Mouse (Mus musculus) brain, adult 2 months (tissue): ENCODE measurements around the gene Gm42715.
A peak's percentile ranks its signal among the peaks of the same experiment; 100 is the strongest.
"Not testable (repeated sequence)": the region's sequence is repeated elsewhere in the genome, so short reads cannot be mapped to it uniquely, and the experiment has no call there.

Source experiments
- DNase-seq: peaks from one replicate; pipeline ENCODE4 v3.0.0; 2011; ENCODE audit warnings: low read depth, low spot score

Gm42715 gene

DNA sequence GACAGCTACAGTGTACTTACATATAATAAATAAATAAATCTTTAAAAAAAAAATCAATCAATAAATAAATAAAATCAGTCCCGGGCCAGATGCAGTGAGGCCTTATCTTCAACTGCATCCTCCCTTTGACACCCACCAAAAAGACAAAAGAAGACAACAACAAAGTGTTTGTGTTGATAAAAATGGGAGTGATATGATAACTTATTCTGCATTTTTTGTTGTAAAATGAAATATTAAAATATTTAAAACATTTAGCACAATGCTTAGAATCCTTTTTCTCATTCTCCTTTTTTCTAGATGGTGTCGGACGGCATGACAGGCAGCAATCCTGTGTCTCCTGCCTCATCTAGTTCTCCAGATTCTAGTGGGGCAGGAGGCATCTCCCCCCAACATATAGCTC, at the start of gene Gm42715:
Gene Gm42715 (plus strand): TSS at position 301 of the 400 bp plus-strand sequence.
- no peak for DNase-seq

- DNase-seq = peak; percentile 66
Observed at GRCm38 (mm10) chr7:127470011-127470715, 49.2 kb upstream of the Gm42715 start.

- peak; percentile 100 for DNase-seq
Observed at GRCm38 (mm10) chr7:127470743-127471645, 48.4 kb upstream of the Gm42715 start.

GRCm38 (mm10) chr7:127471646-127472010, 47.8 kb upstream of the Gm42715 start:
- no peak for DNase-seq

GRCm38 (mm10) chr7:127472060-127472459, 47.3 kb upstream of the Gm42715 start:
- DNase-seq = peak; percentile 35

GRCm38 (mm10) chr7:127473705-127474104, 45.7 kb upstream of the Gm42715 start:
- DNase-seq = no peak

DNA sequence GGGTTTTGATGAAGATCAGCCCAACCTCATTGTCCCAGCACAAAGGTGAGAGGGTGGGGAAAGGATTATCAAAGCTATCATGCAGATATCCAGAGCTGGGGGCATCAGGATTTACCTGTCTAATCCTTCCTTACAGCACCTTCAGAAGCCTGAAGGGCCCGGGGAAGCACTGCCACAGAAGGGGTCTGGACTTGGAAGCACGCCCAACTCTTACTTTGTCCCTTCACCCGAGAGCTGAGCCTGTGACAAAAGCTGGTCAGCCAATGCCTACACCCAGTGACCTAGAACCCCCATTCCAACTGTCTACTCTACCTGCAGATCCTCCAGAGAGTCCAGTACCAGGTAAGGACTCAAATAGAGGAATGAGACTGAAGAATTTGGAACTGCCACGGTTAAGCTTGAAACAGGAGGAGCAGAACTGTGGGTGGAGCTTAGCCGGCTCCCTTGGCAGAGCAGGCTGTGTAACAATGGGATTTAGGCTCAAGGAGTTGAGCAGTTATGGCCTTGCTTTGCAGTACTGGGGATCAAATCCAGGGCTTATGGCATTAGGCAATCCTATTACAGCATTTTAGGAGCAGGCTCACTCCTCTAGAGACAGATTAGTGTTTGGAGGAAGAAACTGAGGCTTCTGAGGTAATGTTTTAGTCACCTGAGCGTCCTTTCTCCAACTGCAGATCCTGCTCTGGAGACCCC, 44.9 kb upstream of the Gm42715 start:
- no peak for DNase-seq

DNA sequence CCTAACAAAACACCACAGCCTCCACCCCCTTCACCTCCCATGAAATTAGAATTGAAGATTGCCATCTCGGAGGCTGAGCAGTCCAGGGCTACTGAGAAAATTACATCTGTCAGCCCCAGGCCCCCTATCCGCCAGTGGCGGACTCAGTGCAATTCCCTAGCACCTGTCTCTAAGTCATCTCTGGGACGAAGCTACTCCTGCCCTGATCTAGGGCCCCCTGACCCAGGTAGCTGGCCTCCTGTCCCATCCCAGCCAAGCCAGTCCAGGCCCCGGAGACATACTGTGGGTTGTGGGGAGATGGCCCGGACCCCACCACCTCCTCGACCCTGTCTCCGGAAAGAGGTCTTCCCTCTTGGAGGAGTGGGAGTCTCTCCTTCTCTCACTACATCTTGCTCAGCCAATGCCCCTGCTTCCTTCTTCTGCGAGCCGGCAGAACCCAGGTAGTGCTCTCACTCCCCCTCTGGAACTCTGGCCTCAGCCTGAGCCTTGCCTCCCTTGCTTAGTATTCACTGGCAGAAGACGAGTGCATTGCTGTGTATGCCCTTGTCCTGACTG, 44.1 kb upstream of the Gm42715 start:
- no peak for DNase-seq

GRCm38 (mm10) chr7:127476336-127476735, 43.0 kb upstream of the Gm42715 start:
- no peak for DNase-seq

DNA sequence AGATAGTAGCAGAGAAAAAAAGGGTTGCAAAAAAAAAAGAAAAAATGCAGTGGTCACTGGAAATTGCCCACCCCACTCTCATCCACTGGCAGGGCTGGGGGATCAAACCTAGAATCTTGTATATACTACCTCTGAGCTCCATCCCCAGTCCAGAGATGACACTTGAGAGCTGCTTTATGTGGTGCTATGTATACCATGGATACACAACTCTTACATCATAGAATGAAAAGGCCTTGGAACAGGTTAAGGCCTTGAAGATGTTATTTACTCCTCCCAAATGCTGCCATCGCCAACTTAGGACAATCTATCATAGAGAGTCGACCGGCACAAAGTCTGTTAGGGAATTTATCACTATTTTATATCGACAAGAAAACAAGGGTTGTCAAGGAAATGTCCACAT, 42.5 kb upstream of the Gm42715 start:
- no peak for DNase-seq

- DNase-seq = peak; percentile 100
Observed at GRCm38 (mm10) chr7:127477687-127478634, 41.4 kb upstream of the Gm42715 start.

DNA sequence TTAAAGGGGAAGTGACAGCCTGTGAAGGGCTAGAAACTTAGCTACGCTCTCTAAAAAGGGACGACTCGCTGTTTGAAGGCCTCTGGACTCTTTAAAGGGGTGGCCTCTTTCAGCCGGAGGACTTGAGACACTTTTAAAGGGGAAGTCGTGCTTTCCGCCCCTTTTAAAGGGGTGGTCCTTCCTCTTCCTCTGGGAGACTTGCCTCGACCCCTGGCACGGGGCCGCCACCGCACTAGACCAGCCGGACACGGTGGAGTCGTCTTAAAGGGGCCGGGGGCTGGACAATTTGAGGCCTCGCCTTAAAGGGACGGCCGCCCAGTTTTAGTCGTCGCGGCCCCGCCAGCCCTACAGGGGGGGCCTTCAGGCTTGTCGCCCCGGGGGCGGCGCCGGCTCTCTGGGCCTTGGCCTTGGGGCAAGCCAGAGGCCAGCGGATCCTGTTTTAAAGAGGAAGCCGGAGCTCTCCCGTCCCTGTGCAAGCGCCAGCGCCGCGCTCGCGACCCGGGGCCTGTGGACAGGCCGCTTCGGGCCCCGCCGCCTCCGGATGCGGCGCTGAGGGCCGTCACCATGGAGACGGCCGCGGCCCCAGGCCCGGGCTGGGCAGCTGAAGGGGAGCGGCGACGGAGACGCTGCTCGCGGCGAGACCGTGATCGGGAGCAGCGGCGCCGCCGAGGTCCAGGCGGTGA, 40.6 kb upstream of the Gm42715 start, which contains the start of gene Fbrs:
Gene Fbrs (plus strand): TSS at position 565 of the 683 bp plus-strand sequence.
- DNase-seq = peak; percentile 99

GRCm38 (mm10) chr7:127479318-127480225, 39.8 kb upstream of the Gm42715 start:
- peak; percentile 35 for DNase-seq

DNA sequence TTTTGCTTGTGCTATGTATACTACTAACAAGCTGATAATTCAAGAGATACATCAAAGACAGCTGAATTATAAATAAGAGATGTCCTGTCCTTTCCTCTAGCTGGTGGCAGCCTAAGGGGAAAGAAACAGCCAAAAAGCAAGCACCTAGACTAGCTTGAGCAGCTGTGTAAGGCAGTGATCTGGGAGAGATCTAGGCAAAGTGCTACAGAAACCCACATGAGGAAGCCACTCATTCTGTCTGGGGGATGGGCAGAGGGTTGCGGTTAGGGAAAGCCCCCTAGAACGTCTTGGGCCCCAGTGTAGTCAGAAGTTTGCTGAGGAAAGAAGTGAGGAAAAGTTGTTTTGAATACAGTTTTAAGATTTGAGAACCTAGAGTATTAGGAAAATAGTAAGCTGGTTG, 39.1 kb upstream of the Gm42715 start:
- DNase-seq = no peak

GRCm38 (mm10) chr7:127485416-127485815, 34.0 kb upstream of the Gm42715 start:
- peak; percentile 22 for DNase-seq

- not testable (repeated sequence) for DNase-seq
Observed at GRCm38 (mm10) chr7:127488364-127488763, 31.0 kb upstream of the Gm42715 start.

GRCm38 (mm10) chr7:127489982-127490381, 29.4 kb upstream of the Gm42715 start:
- no peak for DNase-seq

DNA sequence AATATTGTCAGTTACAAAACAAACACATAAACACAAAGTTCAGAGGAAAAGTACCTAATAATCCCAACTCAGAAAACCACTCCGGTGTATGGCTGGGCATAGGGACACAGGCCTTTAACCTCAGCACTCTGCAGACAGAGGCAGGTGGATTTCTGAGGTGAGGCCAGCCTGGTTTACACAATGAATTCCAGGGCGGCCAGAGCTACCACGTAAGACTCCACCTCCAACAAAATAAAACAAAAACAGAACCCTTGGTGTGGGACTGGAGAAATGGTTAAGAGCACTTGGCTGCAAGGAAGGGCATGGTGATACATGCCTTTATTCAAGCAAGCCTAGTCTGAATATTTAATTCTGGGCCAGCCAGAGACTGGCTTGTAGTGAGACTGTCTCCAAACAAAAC, 27.5 kb upstream of the Gm42715 start:
- DNase-seq = no peak

- DNase-seq = no peak
Observed at GRCm38 (mm10) chr7:127494648-127495047, 24.7 kb upstream of the Gm42715 start.
